Mouse (Mus musculus) lung, embryonic 16.5 days (tissue): ENCODE data around the gene Man2b2. TPM values are rescaled to one million over a fixed set of nuclear protein-coding genes. Genes with fewer than 3 reads are reported as not detected.

Experiments
- ATAC-seq: fragments of 200-750 bp; cut with Nextera tagmentation; 2 replicates; pipeline ENCODE4 v1.8.0; 2017; ENCODE audit warnings: low read depth, mild to moderate bottlenecking, moderate library complexity
- H3K27ac ChIP-seq: fragments of 300-500 bp; sonication (generic); 2 replicates; pipeline ENCODE4 v1.5.1; 2014; ENCODE audit warnings: mild to moderate bottlenecking, control low read depth, low read length
- H3K27me3 ChIP-seq: fragments of 300-500 bp; sonication (generic); 2 replicates; pipeline ENCODE4 v1.6.1; 2014; ENCODE audit warnings: low read depth, low read length, mixed read lengths; ENCODE audit not compliant: control insufficient read depth, insufficient read depth
- H3K36me3 ChIP-seq: fragments of 300-500 bp; sonication (generic); 2 replicates; pipeline ENCODE4 v1.6.1; 2014; ENCODE audit warnings: low read length; ENCODE audit not compliant: control insufficient read depth, insufficient read depth
- H3K4me1 ChIP-seq: fragments of 300-500 bp; sonication (generic); replicated peaks from 2 replicates; pipeline ENCODE4 v1.6.1; 2014; ENCODE audit warnings: low read length, mixed read lengths; ENCODE audit not compliant: control insufficient read depth, insufficient read depth
- H3K4me2 ChIP-seq: fragments of 300-500 bp; sonication (generic); 2 replicates; pipeline ENCODE4 v1.6.1; 2014; ENCODE audit warnings: low read depth, low read length, control low read depth
- H3K4me3 ChIP-seq: fragments of 300-500 bp; sonication (generic); 2 replicates; pipeline ENCODE4 v1.5.1; 2014; ENCODE audit warnings: mild to moderate bottlenecking, low read length, control low read depth
- H3K9ac ChIP-seq: fragments of 300-500 bp; sonication (generic); 2 replicates; pipeline ENCODE4 v1.6.1; 2014; ENCODE audit warnings: low read length, control low read depth
- H3K9me3 ChIP-seq: fragments of 300-500 bp; sonication (generic); 2 replicates; pipeline ENCODE4 v1.6.1; 2016; ENCODE audit warnings: low read length; ENCODE audit not compliant: control insufficient read depth
- WGBS: fragments of 180-500 bp; shearing (Covaris S2); extraction: QIAGEN DNeasy Blood & Tissue Kit; methylation state at CpG from one replicate; pipeline ENCODE4 v1.1.7; 2014; 5-methylcytosine and 5-hydroxymethylcytosine counted together
- polyA plus RNA-seq: library from polyadenylated mRNA; unstranded; fragments of >200 nt; fragmentation: Nextera tagmentation; extraction: Ambion mirVana; gene quantifications from 2 replicates; pipeline ENCODE4 v1.2.1, GENCODE M21; 2015

Gene Man2b2
- polyA plus RNA-seq, 1 experiment from 2014 or later = 18.1 TPM

- H3K36me3 ChIP-seq = peaks cover 8% of the 10 kb centered on the region; the same call in 1 of the 2 replicates
- no peak overlapping the region for H3K27ac ChIP-seq
- 57% methylated on average over 9 of the region's 9 CpGs for WGBS
Measured at GRCm38 (mm10) chr5:36791861-36792260, 38.6 kb downstream of the Man2b2 start.

DNA sequence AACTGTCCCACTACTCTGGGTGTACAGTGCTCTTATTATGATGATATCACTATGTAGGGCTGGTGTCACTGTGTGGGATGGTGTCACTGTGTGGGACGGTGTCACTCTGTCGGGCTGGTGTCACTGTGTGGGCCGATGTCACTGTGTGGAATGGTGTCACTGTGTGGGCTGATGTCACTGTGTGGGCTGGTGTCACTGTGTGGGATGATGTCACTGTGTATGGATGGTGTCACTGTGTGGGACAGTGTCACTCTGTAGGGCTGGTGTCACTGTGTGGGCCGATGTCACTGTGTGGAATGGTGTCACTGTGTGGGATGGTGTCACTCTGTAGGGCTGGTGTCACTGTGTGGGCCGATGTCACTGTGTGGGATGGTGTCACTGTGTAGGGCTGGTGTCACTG lies 44.4 kb downstream of the Man2b2 start:
- 91% methylated on average over 5 of the region's 5 CpGs for WGBS

More at GRCm38 (mm10) chr5:36791861-36792260, 38.6 kb downstream of the Man2b2 start:
- H3K9ac ChIP-seq = no peak overlapping the region
- no peaks in the 10 kb centered on the region for H3K4me1 ChIP-seq
- no peaks in the 10 kb centered on the region for H3K9me3 ChIP-seq
- ATAC-seq = no peak
- H3K4me2 ChIP-seq = no peak overlapping the region
- no peaks in the 10 kb centered on the region for H3K27me3 ChIP-seq
- H3K4me3 ChIP-seq = no peak overlapping the region

DNA sequence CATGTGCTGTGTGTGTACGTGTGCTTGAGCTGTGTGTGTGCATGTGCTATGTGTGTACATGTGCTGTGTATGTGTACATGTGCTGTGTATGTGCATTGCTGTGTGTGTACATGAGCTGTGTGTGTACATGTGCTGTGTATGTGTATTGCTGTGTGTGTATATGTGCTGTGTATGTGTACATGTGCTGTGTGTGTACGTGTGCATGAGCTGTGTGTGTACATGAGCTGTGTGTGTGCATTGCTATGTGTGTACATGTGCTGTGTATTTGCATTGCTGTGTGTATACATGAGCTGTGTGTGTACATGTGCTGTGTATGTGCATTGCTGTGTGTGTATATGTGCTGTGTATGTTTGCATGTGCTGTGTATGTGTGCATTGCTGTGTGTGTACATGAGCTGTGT lies 50.9 kb downstream of the Man2b2 start:
- no peak for ATAC-seq
- Histone ChIP-seq H3K9ac (no peak overlapping the region), H3K4me1 (no peaks in the 10 kb centered on the region), H3K9me3 (no peaks in the 10 kb centered on the region; the same call in 1 of the 2 replicates), H3K36me3 (no peaks in the 10 kb centered on the region), H3K27ac (no peak overlapping the region), H3K27me3 (no peaks in the 10 kb centered on the region), H3K4me3 (no peak overlapping the region), H3K4me2 (no peak overlapping the region)
- 72% methylated on average over 2 of the region's 2 CpGs for WGBS

More for the DNA sequence above, 44.4 kb downstream of the Man2b2 start:
- Histone ChIP-seq H3K36me3 (no peaks in the 10 kb centered on the region), H3K27me3 (no peaks in the 10 kb centered on the region), H3K4me2 (no peak overlapping the region), H3K4me1 (no peaks in the 10 kb centered on the region), H3K9ac (no peak overlapping the region), H3K9me3 (no peaks in the 10 kb centered on the region), H3K27ac (no peak overlapping the region), H3K4me3 (no peak overlapping the region)
- ATAC-seq = no peak

GRCm38 (mm10) chr5:36778901-36779300 lies 51.6 kb downstream of the Man2b2 start:
- Histone ChIP-seq H3K4me1 (no peaks in the 10 kb centered on the region), H3K9me3 (no peaks in the 10 kb centered on the region; the same call in 1 of the 2 replicates), H3K36me3 (no peaks in the 10 kb centered on the region), H3K27ac (no peak overlapping the region), H3K4me3 (no peak overlapping the region), H3K9ac (no peak overlapping the region), H3K4me2 (no peak overlapping the region), H3K27me3 (no peaks in the 10 kb centered on the region)
- 78% methylated on average over 1 of the region's 2 CpGs for WGBS
- no peak for ATAC-seq

DNA sequence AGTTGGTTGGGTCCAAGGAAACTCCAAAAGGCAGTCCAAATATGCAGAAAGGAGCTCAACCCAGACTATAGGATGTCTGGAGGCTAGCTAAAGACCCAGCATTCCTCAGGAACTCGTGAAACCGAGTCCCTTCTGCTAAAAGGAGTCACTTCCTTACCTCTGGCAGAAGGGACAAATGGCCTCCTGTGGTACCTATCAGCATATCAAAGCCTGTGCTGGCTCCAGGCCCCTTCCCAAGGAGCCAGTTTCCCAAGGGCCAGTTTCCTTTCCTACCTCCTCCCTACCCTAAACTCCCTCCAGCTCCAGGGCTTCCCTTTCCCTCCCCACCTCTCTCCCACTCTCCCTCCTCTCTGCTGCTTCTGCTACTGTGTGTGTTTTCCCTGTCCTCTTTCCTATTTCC lies 53.3 kb downstream of the Man2b2 start:
- no peak overlapping the region for H3K27ac ChIP-seq
- no peaks in the 10 kb centered on the region for H3K27me3 ChIP-seq
- no peak for ATAC-seq
- H3K9me3 ChIP-seq = no peaks in the 10 kb centered on the region; the same call in 1 of the 2 replicates
- H3K4me3 ChIP-seq = no peak overlapping the region
- 9% methylated on average over 2 of the region's 2 CpGs for WGBS
- no peaks in the 10 kb centered on the region for H3K4me1 ChIP-seq
- H3K9ac ChIP-seq = no peak overlapping the region
- no peak overlapping the region for H3K4me2 ChIP-seq
- H3K36me3 ChIP-seq = no peaks in the 10 kb centered on the region

GRCm38 (mm10) chr5:36776021-36776575 lies 54.4 kb downstream of the Man2b2 start:
- Histone ChIP-seq H3K9ac (no peak overlapping the region), H3K4me3 (no peak overlapping the region), H3K27ac (no peak overlapping the region), H3K27me3 (no peaks in the 10 kb centered on the region), H3K9me3 (no peaks in the 10 kb centered on the region; the same call in 1 of the 2 replicates), H3K36me3 (no peaks in the 10 kb centered on the region), H3K4me1 (no peaks in the 10 kb centered on the region), H3K4me2 (no peak overlapping the region)
- ATAC-seq = no peak
- 23% methylated on average over 9 of the region's 9 CpGs for WGBS

- H3K9ac ChIP-seq = no peak overlapping the region
- no peaks in the 10 kb centered on the region for H3K4me1 ChIP-seq
- H3K4me3 ChIP-seq = no peak overlapping the region
- H3K27ac ChIP-seq = no peak overlapping the region
- no peak for ATAC-seq
- no peaks in the 10 kb centered on the region for H3K36me3 ChIP-seq
- 56% methylated on average over 2 of the region's 2 CpGs for WGBS
- no peaks in the 10 kb centered on the region; the same call in 1 of the 2 replicates for H3K9me3 ChIP-seq
- H3K4me2 ChIP-seq = no peak overlapping the region
- H3K27me3 ChIP-seq = no peaks in the 10 kb centered on the region
Measured at GRCm38 (mm10) chr5:36775317-36775716, 55.1 kb downstream of the Man2b2 start.

- H3K9me3 ChIP-seq = no peaks in the 10 kb centered on the region
- no peaks in the 10 kb centered on the region for H3K36me3 ChIP-seq
- H3K27me3 ChIP-seq = no peaks in the 10 kb centered on the region
- no peak overlapping the region for H3K4me3 ChIP-seq
- H3K4me2 ChIP-seq = no peak overlapping the region
- no peak overlapping the region for H3K9ac ChIP-seq
- 86% methylated on average over 5 of the region's 5 CpGs for WGBS
- H3K4me1 ChIP-seq = no peaks in the 10 kb centered on the region
- ATAC-seq = no peak
- H3K27ac ChIP-seq = no peak overlapping the region
Measured at GRCm38 (mm10) chr5:36772586-36772985, 57.9 kb downstream of the Man2b2 start.

- Histone ChIP-seq H3K27ac (no peak overlapping the region), H3K9ac (no peak overlapping the region), H3K4me1 (no peaks in the 10 kb centered on the region), H3K36me3 (no peaks in the 10 kb centered on the region), H3K4me2 (no peak overlapping the region), H3K4me3 (no peak overlapping the region), H3K9me3 (no peaks in the 10 kb centered on the region), H3K27me3 (no peaks in the 10 kb centered on the region)
- no peak for ATAC-seq
- 52% methylated on average over 3 of the region's 3 CpGs for WGBS
Measured at GRCm38 (mm10) chr5:36769603-36770002, 60.9 kb downstream of the Man2b2 start.
